Mouse (Mus musculus) spleen, adult 2 months (tissue): ENCODE data around the gene Gm20388.

Experiments used
- CTCF ChIP-seq: fragments of 200-500 bp; IDR thresholded peaks from 2 replicates; pipeline ENCODE4 v1.5.1; 2011; ENCODE audit warnings: mild to moderate bottlenecking, inconsistent platforms; ENCODE audit not compliant: insufficient read depth, insufficient read length, insufficient replicate concordance; ENCODE audit errors: extremely low read depth
- POLR2A ChIP-seq: fragments of 200-500 bp; IDR thresholded peaks from 2 replicates; pipeline ENCODE4 v1.6.1; 2011; ENCODE audit warnings: low read depth, low read length, inconsistent platforms

DNA sequence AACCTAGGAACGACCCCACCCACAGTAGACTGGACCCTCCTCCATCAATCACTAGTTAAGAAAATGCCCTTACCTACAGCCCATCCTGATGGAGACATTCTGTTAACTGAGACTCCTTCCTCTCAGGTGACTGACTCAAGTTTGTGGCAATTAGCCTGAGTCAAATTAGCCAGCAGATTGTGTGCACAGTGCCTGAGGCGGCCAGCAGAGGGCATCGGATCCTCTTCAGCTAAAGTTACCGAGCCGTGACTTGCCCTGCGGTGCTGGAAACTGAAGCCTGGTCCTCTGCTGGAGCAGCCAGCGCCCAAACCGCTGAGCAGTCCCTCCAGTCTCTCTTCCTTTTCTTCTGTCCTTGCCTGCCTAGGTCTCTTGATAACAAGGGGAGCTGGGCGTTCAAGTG is 56.8 kb downstream of the Gm20388 start:
- no peak for TF ChIP-seq CTCF
- no peak for TF ChIP-seq POLR2A
